Mouse (Mus musculus) limb, embryonic 13.5 days (tissue): Measurements from ENCODE around the gene Heg1. TPM values are rescaled to one million over a fixed set of nuclear protein-coding genes. Genes with fewer than 3 reads are reported as not detected.

Experiments used
- ATAC-seq: fragments of 200-750 bp; cut with Nextera tagmentation; 2 replicates; pipeline ENCODE4 v1.8.0; 2017; ENCODE audit warnings: low read depth, moderate number of reproducible peaks, moderate TSS enrichment; ENCODE audit not compliant: low FRiP score
- H3K27ac ChIP-seq: fragments of 300-500 bp; sonication (generic); 2 replicates; pipeline ENCODE4 v1.5.1; 2015; ENCODE audit warnings: inconsistent platforms, mild to moderate bottlenecking, moderate library complexity
- H3K27me3 ChIP-seq: fragments of 300-500 bp; sonication (generic); 2 replicates; pipeline ENCODE4 v1.6.1; 2015; ENCODE audit warnings: mild to moderate bottlenecking, inconsistent platforms
- H3K36me3 ChIP-seq: fragments of 300-500 bp; sonication (generic); 2 replicates; pipeline ENCODE4 v1.6.1; 2015; ENCODE audit warnings: inconsistent platforms, mild to moderate bottlenecking, moderate library complexity
- H3K4me1 ChIP-seq: fragments of 300-500 bp; sonication (generic); 2 replicates; pipeline ENCODE4 v1.6.1; 2015; ENCODE audit warnings: inconsistent platforms
- H3K4me2 ChIP-seq: fragments of 300-500 bp; sonication (generic); replicated peaks from 2 replicates; pipeline ENCODE4 v1.6.1; 2015; ENCODE audit warnings: inconsistent platforms, mild to moderate bottlenecking, moderate library complexity
- H3K4me3 ChIP-seq: fragments of 300-500 bp; sonication (generic); 2 replicates; pipeline ENCODE4 v1.5.1; 2015; ENCODE audit warnings: moderate library complexity, mild to moderate bottlenecking, inconsistent platforms
- H3K9ac ChIP-seq: fragments of 300-500 bp; sonication (generic); 2 replicates; pipeline ENCODE4 v1.6.1; 2015; ENCODE audit warnings: mild to moderate bottlenecking, inconsistent platforms
- H3K9me3 ChIP-seq: fragments of 300-500 bp; sonication (generic); 2 replicates; pipeline ENCODE4 v1.6.1; 2016; ENCODE audit warnings: inconsistent platforms
- WGBS: fragments of 180-500 bp; shearing (Covaris S2); methylation state at CpG from one replicate; pipeline ENCODE4 v1.1.7; 2015; 5-methylcytosine and 5-hydroxymethylcytosine counted together
- polyA plus RNA-seq: library from polyadenylated mRNA; unstranded; fragments of >200 nt; fragmentation: Nextera tagmentation; extraction: Ambion mirVana; gene quantifications from 2 replicates; pipeline ENCODE4 v1.2.1, GENCODE M21; 2015

The Heg1 gene
- polyA plus RNA-seq, 1 experiment from 2014 or later: 16.0 TPM

GRCm38 (mm10) chr16:33697576-33698276, 13.6 kb downstream of the Heg1 start:
- no peak overlapping the region for H3K27ac ChIP-seq
- H3K27me3 ChIP-seq: no peaks in the 10 kb centered on the region
- H3K4me3 ChIP-seq: no peak overlapping the region
- no peak overlapping the region for H3K9ac ChIP-seq
- H3K9me3 ChIP-seq: no peaks in the 10 kb centered on the region
- no peak overlapping the region for H3K4me2 ChIP-seq
- peaks cover 43% of the 10 kb centered on the region for H3K4me1 ChIP-seq
- 52% methylated on average over 9 of the region's 9 CpGs for WGBS
- no peak for ATAC-seq
- H3K36me3 ChIP-seq: no peaks in the 10 kb centered on the region

DNA sequence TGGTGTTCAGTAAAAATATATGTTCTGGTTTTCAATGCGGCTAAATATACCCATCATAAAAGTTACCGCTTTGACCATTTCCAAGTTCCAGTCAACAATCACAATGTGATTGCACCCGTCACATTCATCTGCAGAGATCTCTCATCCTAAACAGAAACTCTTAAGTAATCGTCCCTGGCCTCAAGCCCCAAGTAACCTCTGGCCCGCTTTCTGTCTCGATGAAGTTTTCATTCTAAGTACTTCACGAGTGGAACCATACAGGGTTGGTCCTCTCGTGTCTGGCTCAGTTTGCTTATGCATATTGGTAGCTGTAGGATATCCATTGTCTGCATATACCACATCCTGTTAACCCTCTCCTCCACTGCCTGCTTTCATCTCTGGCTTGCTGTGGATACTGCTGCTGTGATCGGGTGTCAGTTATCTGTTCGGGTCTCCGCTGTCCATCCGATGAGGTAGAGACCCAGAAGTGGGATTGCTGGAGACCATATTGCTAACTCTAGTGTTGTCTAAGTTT, 14.2 kb downstream of the Heg1 start:
- Histone ChIP-seq H3K27ac (no peak overlapping the region), H3K9ac (no peak overlapping the region), H3K4me2 (no peak overlapping the region), H3K36me3 (no peaks in the 10 kb centered on the region), H3K4me1 (peaks cover 39% of the 10 kb centered on the region), H3K4me3 (no peak overlapping the region), H3K27me3 (no peaks in the 10 kb centered on the region), H3K9me3 (no peaks in the 10 kb centered on the region)
- WGBS: 73% methylated on average over 12 of the region's 12 CpGs
- no peak for ATAC-seq

DNA sequence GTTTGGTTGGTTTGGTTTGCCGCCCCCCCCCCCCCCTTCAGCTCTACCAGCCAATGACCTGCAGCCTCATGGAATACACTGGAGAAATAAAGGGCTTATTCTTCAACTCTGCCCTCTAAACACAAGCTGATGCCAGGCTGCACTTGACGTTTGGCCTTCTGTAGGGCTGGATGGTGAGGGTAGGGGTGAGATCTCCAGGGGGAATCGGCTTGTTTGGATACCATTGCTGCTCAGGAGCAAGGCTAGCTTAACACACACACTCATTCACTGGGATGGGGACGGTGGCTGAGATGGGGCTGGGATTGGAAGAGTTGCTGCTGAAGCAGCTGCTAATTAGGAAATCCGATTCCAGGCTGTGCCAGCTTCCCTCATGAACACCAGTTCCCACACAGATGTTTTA, 16.4 kb downstream of the Heg1 start:
- no peak overlapping the region for H3K9ac ChIP-seq
- no peak overlapping the region for H3K4me3 ChIP-seq
- no peaks in the 10 kb centered on the region for H3K36me3 ChIP-seq
- WGBS: 41% methylated on average over 5 of the region's 5 CpGs
- H3K4me2 ChIP-seq: no peak overlapping the region
- H3K4me1 ChIP-seq: peaks cover 57% of the 10 kb centered on the region
- no peak for ATAC-seq
- no peak overlapping the region for H3K27ac ChIP-seq
- H3K9me3 ChIP-seq: no peaks in the 10 kb centered on the region
- H3K27me3 ChIP-seq: no peaks in the 10 kb centered on the region

DNA sequence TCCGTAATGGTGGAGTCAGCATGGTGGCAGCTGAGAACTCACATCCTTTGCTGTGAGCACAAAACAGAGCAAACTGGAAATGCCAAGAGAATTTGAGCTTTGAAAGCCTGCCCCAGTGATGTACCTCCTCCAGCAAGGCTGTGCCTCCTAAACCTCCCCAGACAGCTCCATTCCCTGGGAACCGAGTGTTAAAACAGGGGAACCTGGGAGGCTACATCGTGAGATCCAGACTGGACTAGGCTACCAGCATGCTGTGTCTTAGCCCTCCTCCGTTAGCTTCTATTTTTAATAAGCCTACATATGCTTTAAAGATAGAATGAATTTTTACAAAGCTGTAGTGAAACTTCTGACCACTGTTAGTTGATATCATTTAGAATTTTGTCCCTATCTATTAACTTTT, 17.7 kb downstream of the Heg1 start:
- ATAC-seq: no peak

GRCm38 (mm10) chr16:33704289-33704688, 20.1 kb downstream of the Heg1 start:
- Histone ChIP-seq H3K36me3 (no peaks in the 10 kb centered on the region; the same call in 1 of the 2 replicates), H3K27me3 (no peaks in the 10 kb centered on the region)

More for the DNA sequence above, 17.7 kb downstream of the Heg1 start:
- Histone ChIP-seq H3K36me3 (no peaks in the 10 kb centered on the region; the same call in 1 of the 2 replicates), H3K4me3 (no peak overlapping the region), H3K27ac (no peak overlapping the region), H3K4me1 (peaks cover 48% of the 10 kb centered on the region), H3K9me3 (no peaks in the 10 kb centered on the region), H3K4me2 (no peak overlapping the region), H3K27me3 (no peaks in the 10 kb centered on the region), H3K9ac (no peak overlapping the region)
- WGBS: 77% methylated on average over 4 of the region's 4 CpGs

DNA sequence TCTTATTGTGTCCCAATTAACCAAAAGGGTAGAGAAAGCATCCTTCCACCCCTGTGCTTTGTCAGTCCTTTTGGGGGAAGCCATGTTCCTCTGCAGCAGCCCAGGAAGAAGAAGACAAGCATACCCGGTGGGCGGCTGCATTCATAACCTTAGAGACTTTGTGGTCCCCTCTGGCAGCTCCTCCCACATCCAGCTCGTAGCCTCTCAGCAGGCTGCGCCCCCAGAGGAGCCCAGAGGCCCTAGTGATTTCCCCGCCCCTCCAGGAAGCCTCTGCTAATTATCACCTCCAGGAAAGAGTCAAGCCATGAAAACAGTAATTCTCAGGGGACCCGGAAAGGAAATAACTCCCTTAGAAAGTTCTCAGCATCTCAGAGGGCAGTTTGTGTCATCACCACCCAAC, 21.1 kb downstream of the Heg1 start:
- no peak overlapping the region for H3K27ac ChIP-seq
- H3K9ac ChIP-seq: no peak overlapping the region
- ATAC-seq: no peak
- peaks cover 32% of the 10 kb centered on the region for H3K4me1 ChIP-seq
- H3K9me3 ChIP-seq: no peaks in the 10 kb centered on the region
- no peak overlapping the region for H3K4me3 ChIP-seq
- peaks cover under 1% of the 10 kb centered on the region for H3K36me3 ChIP-seq
- no peaks in the 10 kb centered on the region for H3K27me3 ChIP-seq
- WGBS: 7% methylated on average over 6 of the region's 6 CpGs
- no peak overlapping the region for H3K4me2 ChIP-seq

More at GRCm38 (mm10) chr16:33704289-33704688, 20.1 kb downstream of the Heg1 start:
- Histone ChIP-seq H3K4me2 (no peak overlapping the region), H3K27ac (no peak overlapping the region), H3K9ac (no peak overlapping the region), H3K4me1 (peaks cover 32% of the 10 kb centered on the region), H3K4me3 (no peak overlapping the region), H3K9me3 (no peaks in the 10 kb centered on the region)
- 86% methylated on average over 9 of the region's 9 CpGs for WGBS
- ATAC-seq: no peak

GRCm38 (mm10) chr16:33706111-33706890, 22.1 kb downstream of the Heg1 start:
- Histone ChIP-seq H3K36me3 (peaks cover 9% of the 10 kb centered on the region), H3K4me2 (no peak overlapping the region), H3K9me3 (no peaks in the 10 kb centered on the region), H3K9ac (no peak overlapping the region), H3K4me1 (peaks cover 24% of the 10 kb centered on the region), H3K27me3 (no peaks in the 10 kb centered on the region), H3K27ac (no peak overlapping the region), H3K4me3 (no peak overlapping the region)
- ATAC-seq: no peak
- WGBS: 95% methylated on average over 14 of the region's 14 CpGs

DNA sequence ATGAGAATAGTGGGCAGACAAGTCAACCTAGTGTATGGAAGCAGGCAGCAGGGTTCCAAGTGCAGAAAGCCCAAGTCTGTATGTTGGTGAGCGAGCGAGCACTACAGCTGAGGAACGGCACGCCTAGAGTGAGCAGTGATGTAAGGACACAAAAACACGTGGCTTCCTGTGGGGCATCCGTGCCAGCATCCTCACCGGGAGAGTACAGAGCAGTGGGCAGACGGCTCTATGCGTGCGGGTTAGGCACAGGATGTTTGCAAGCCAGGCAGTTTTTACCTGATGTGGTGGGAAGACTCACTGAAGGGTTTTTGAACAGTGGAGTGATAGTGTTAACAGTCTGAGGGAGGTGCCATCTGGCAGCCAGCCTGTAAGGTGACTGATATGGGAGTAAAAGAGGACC, 23.9 kb downstream of the Heg1 start:
- no peaks in the 10 kb centered on the region for H3K9me3 ChIP-seq
- peaks cover 16% of the 10 kb centered on the region for H3K36me3 ChIP-seq
- H3K4me1 ChIP-seq: peaks cover 17% of the 10 kb centered on the region
- H3K27ac ChIP-seq: no peak overlapping the region
- 90% methylated on average over 10 of the region's 10 CpGs for WGBS
- H3K4me2 ChIP-seq: no peak overlapping the region
- no peak for ATAC-seq
- H3K27me3 ChIP-seq: no peaks in the 10 kb centered on the region
- H3K4me3 ChIP-seq: no peak overlapping the region
- H3K9ac ChIP-seq: no peak overlapping the region

DNA sequence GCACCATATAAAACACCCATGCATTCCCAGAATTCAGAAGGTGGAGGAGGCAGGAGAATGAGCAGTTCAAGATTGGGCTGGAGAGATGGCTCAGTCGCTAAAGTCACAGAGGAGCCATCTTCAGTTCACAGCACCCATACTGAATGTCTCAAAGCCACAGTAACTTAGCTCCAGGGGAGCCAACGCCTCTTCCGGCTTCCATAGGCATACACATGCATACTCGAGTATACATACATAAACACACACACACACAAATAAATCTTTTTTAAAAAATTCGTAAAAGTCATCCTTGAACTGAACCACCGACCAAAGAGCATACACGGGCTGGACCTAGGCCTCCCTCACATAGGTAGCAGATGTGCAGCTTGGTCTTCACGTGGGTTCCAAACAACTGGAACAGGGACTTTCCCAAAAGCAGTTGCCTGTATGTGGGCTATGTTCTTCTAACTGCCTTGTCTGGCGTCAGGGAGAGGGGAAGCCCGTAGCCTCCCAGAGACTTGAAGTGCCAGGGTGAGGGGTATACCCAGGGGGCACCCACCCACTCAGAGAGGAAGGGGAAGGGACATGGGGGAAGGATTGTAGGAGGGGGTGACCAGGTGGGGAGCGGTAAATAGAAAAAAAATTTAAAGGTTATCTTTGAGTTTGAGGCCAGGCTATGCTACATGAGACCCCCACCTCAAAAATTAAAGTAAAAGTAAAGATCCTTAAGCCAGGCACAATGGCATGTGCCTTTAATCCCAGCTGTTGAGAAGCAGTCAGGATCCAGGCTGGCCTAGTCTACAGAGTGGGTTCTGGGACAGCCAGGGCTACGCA, 24.6 kb downstream of the Heg1 start:
- no peak for ATAC-seq
- Histone ChIP-seq H3K27me3 (no peaks in the 10 kb centered on the region), H3K9ac (no peak overlapping the region), H3K4me1 (peaks cover 17% of the 10 kb centered on the region), H3K36me3 (peaks cover 19% of the 10 kb centered on the region), H3K9me3 (no peaks in the 10 kb centered on the region), H3K27ac (no peak overlapping the region), H3K4me2 (no peak overlapping the region), H3K4me3 (no peak overlapping the region)
- WGBS: 92% methylated on average over 12 of the region's 12 CpGs

DNA sequence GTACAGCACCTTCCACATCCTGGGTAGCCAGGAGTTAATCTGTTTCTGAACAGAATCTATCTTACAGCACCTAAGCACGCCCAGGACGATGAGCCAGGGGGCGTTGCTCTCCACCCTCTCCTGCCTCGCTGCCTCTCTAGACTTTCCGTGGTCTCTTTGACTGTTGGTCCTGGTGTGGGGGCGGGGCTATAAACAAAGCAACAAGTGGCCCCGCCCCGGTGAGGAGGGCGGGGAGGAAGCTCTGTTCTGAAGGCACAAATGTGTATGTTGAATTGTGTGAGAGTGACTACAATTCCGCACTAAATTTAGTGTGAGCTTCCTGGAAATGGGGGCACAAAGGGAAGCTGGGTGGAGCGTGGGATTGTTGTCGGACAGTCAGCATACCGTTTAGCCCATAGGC, 30.1 kb downstream of the Heg1 start:
- no peak overlapping the region for H3K27ac ChIP-seq
- 17% methylated on average over 13 of the region's 13 CpGs for WGBS
- H3K9me3 ChIP-seq: no peaks in the 10 kb centered on the region
- no peaks in the 10 kb centered on the region for H3K27me3 ChIP-seq
- peak overlapping the region; percentile 15 for H3K4me3 ChIP-seq
- H3K4me1 ChIP-seq: peaks cover 10% of the 10 kb centered on the region; the same call in 1 of the 2 replicates
- peak overlapping the region; percentile 42 for H3K4me2 ChIP-seq
- H3K9ac ChIP-seq: no peak overlapping the region
- peak; percentile 73; the same call in 1 of the 2 replicates for ATAC-seq
- H3K36me3 ChIP-seq: peaks cover 28% of the 10 kb centered on the region

GRCm38 (mm10) chr16:33723241-33723640, 39.1 kb downstream of the Heg1 start:
- Histone ChIP-seq H3K9ac (no peak overlapping the region), H3K4me3 (no peak overlapping the region), H3K36me3 (peaks cover 59% of the 10 kb centered on the region), H3K4me1 (no peaks in the 10 kb centered on the region), H3K27ac (no peak overlapping the region), H3K27me3 (no peaks in the 10 kb centered on the region), H3K4me2 (no peak overlapping the region), H3K9me3 (peaks cover 7% of the 10 kb centered on the region; the same call in 1 of the 2 replicates)
- ATAC-seq: no peak
- WGBS: 96% methylated on average over 2 of the region's 2 CpGs

GRCm38 (mm10) chr16:33723983-33724382, 39.8 kb downstream of the Heg1 start:
- peaks cover 7% of the 10 kb centered on the region; the same call in 1 of the 2 replicates for H3K9me3 ChIP-seq
- no peak overlapping the region for H3K4me2 ChIP-seq
- WGBS: 94% methylated on average over 3 of the region's 3 CpGs
- H3K9ac ChIP-seq: no peak overlapping the region
- no peak for ATAC-seq
- no peaks in the 10 kb centered on the region for H3K27me3 ChIP-seq
- H3K4me3 ChIP-seq: no peak overlapping the region
- H3K36me3 ChIP-seq: peaks cover 59% of the 10 kb centered on the region
- no peak overlapping the region for H3K27ac ChIP-seq
- H3K4me1 ChIP-seq: no peaks in the 10 kb centered on the region
